Comparison of ENCODE assay signal across 30 mouse cellular contexts in the genomic region with DNA sequence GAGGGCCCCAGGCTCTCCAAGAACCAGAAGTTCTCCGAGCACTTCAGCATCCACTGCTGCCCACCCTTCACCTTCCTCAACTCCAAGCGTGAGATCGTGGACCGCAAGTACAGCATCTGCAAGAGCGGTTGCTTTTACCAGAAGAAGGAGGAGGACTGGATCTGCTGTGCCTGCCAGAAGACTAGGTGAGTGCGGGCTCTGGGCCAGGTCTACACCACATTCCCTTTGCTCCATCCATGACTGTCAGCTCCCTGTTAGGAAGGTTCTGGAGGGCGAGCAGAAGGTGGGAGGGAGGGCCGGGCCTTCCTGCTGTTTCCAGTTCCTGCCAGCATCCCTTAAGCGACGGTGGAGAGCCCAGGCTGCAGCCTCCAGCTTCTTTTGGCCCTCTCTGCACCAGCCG. TPM values are rescaled to one million over a fixed set of nuclear protein-coding genes. Genes with fewer than 3 reads are reported as not detected.
DNase-seq lines count a peak whose midpoint lies in the region; ATAC-seq and TF ChIP-seq lines count a peak whose summit lies in the region.
"Had no signal": no experiment of that assay in that cellular context is flagged by ENCODE, and none has a peak within 500 bp of the region (broad histone marks: within the 10 kb centered on the region; RNA-seq: fewer than 3 reads in every experiment).

No protein-coding gene starts in this region.

- H3K9me3 ChIP-seq in E14TG2a.4 (ENCODE audit: low read length) = peaks cover 9% of the 10 kb centered on the region; the same call in 1 of the 2 replicates
- H3K9me3 ChIP-seq: embryonic facial prominence, embryonic 13.5 days; forebrain, embryonic 13.5 days; heart, embryonic 10.5 days had no signal

- peaks cover 21% of the 10 kb centered on the region for H3K4me1 ChIP-seq in E14TG2a.4 (replicated peaks; ENCODE audit: low read depth, low read length)
- H3K4me1 ChIP-seq: embryonic facial prominence, embryonic 10.5 days; embryonic facial prominence, embryonic 13.5 days; forebrain, embryonic 10.5 days; forebrain, embryonic 13.5 days; heart, embryonic 10.5 days; heart, embryonic 13.5 days had no signal

- no peak for TF ChIP-seq CTCF in E14TG2a.4 (conservative IDR thresholded peaks at IDR 0.05; ENCODE audit: low read length)

- H3K36me3 ChIP-seq in E14TG2a.4 (ENCODE audit: insufficient read depth, low read length) = peaks cover 17% of the 10 kb centered on the region; the same call in 1 of the 2 replicates
- H3K36me3 ChIP-seq: embryonic facial prominence, embryonic 10.5 days; embryonic facial prominence, embryonic 13.5 days; forebrain, embryonic 10.5 days; heart, embryonic 10.5 days; heart, embryonic 13.5 days had no signal

- DNase-seq in cerebellum, postnatal 10 days = peak; percentile 59 to 62
- DNase-seq in cerebellum, postnatal 36 days = peak; percentile 12 to 30
- no peak for DNase-seq in cerebellum, adult 11 months
- DNase-seq in ZHBTc4 (ENCODE audit: low read depth, low spot score) = peak; percentile 53
- DNase-seq: adrenal gland, postnatal 36 days; cerebellum, adult 18-20 months; cerebellum, adult 9-11 months; embryo, embryonic 11 days; gastrocnemius, postnatal 10 days; gastrocnemius, postnatal 36 days; heart, adult 2 months; heart, postnatal 14 days; heart, postnatal 4 days had no signal

- no peak for ATAC-seq in cerebellum, adult (ENCODE audit: insufficient number of reproducible peaks, low FRiP score, low TSS enrichment)
- no peak for ATAC-seq in erythroid progenitor cell, adult 5-6 weeks (replicated peaks; ENCODE audit: low FRiP score, poor library complexity, severe bottlenecking)
- ATAC-seq: forebrain, embryonic 13.5 days; forebrain, embryonic 16.5 days; hindbrain, postnatal 0 days; inflammation-experienced regulatory T-cells, adult 6 months; intestine, embryonic 16.5 days had no signal

- H3K4me3 ChIP-seq in E14TG2a.4 (replicated peaks; ENCODE audit: low read length) = peak overlapping the region; percentile 69
- H3K4me3 ChIP-seq: embryonic facial prominence, embryonic 10.5 days; embryonic facial prominence, embryonic 13.5 days; erythroblast, embryonic 14.5 days; forebrain, embryonic 10.5 days; forebrain, embryonic 13.5 days; heart, adult 2 months; heart, embryonic 10.5 days; heart, embryonic 13.5 days had no signal

- H3K27me3 ChIP-seq in E14TG2a.4 (ENCODE audit: insufficient read depth, low read length) = peaks cover 3% of the 10 kb centered on the region; the same call in 1 of the 2 replicates
- H3K27me3 ChIP-seq: forebrain, embryonic 13.5 days had no signal

RNA-seq across cellular contexts. Expression of a gene that starts 18.3 kb away (rescaled TPM):
- total RNA-seq in erythroid progenitor cell, adult 5-6 weeks (2015; ENCODE audit: low replicate concordance) = not detected in 2 replicates
- total RNA-seq in erythroid progenitor cell, adult 5-6 weeks (2017; ENCODE audit: low replicate concordance) = not detected in 2 replicates
- total RNA-seq: adrenal gland, adult 18-20 months; gastrocnemius, adult 18-20 months; gastrocnemius, postnatal 36 days; granulocyte monocyte progenitor cell, adult 5-6 weeks; heart, adult 2 months; heart, postnatal 14 days; heart, postnatal 4 days had no signal

RNA-seq across cellular contexts. Expression of a gene that starts 40.3 kb away (rescaled TPM):
- 703 and 915 TPM in 2 replicates for total RNA-seq in erythroid progenitor cell, adult 5-6 weeks (2015; ENCODE audit: low replicate concordance)
- total RNA-seq in erythroid progenitor cell, adult 5-6 weeks (2017; ENCODE audit: low replicate concordance) = 860 and 1,041 TPM in 2 replicates

RNA-seq across cellular contexts. Expression of a gene that starts 57.7 kb away (rescaled TPM):
- total RNA-seq in erythroid progenitor cell, adult 5-6 weeks (2015; ENCODE audit: low replicate concordance) = 271 and 362 TPM in 2 replicates
- 322 and 446 TPM in 2 replicates for total RNA-seq in erythroid progenitor cell, adult 5-6 weeks (2017; ENCODE audit: low replicate concordance)
